Mouse (Mus musculus): ENCODE data around the gene Col4a2. TPM values are rescaled to one million over a fixed set of nuclear protein-coding genes. Genes with fewer than 3 reads are reported as not detected.

The Col4a2 gene
- polyA plus RNA-seq, 1 experiment from 2014 or later, result 126 TPM

- Histone ChIP-seq H3K27ac (peak overlapping the region; percentile 11; the same call in 1 of the 2 replicates), H3K4me3 (no peak overlapping the region), H3K4me1 (peaks cover 53% of the 10 kb centered on the region), H3K9me3 (no peaks in the 10 kb centered on the region), H3K9ac (no peak overlapping the region), H3K36me3 (no peaks in the 10 kb centered on the region), H3K27me3 (no peaks in the 10 kb centered on the region), H3K4me2 (no peak overlapping the region)
- ATAC-seq (ENCODE audit: borderline replicate concordance, extremely low read depth, low FRiP score, low TSS enrichment), result no peak
- WGBS, result 37% methylated on average over 5 of the region's 5 CpGs
Measured at GRCm38 (mm10) chr8:11327722-11328417, 15.3 kb downstream of the Col4a2 start.

DNA sequence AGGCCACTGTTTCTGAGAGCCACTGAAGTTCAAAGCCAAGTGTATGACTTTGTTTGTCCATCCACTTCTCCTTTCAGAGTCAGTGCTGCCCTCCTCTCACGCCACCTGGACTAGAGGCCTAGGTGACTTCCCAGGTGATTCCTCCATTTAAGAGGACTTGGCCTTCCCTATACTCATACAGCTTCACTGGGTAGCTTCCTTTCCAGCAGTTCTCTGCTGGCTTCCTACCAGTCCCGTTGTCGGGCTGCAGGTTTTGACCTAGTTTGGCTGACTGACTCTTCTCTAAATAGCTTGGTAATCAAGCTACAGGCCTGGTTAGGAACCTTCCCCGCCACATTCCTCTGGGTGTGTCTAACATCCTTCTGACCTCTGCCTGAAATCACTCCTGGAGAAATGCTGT lies 19.0 kb downstream of the Col4a2 start:
- H3K4me3 ChIP-seq, result no peak overlapping the region
- H3K4me1 ChIP-seq, result peaks cover 48% of the 10 kb centered on the region
- H3K9me3 ChIP-seq, result no peaks in the 10 kb centered on the region
- no peak overlapping the region for H3K9ac ChIP-seq
- no peaks in the 10 kb centered on the region for H3K36me3 ChIP-seq
- no peaks in the 10 kb centered on the region for H3K27me3 ChIP-seq
- 41% methylated on average over 4 of the region's 4 CpGs for WGBS
- H3K4me2 ChIP-seq, result no peak overlapping the region
- no peak for ATAC-seq (ENCODE audit: borderline replicate concordance, extremely low read depth, low FRiP score, low TSS enrichment)
- no peak overlapping the region for H3K27ac ChIP-seq

- peaks cover 41% of the 10 kb centered on the region for H3K4me1 ChIP-seq
- no peak overlapping the region for H3K27ac ChIP-seq
- no peaks in the 10 kb centered on the region for H3K27me3 ChIP-seq
Measured at GRCm38 (mm10) chr8:11333746-11334145, 21.1 kb downstream of the Col4a2 start.

DNA sequence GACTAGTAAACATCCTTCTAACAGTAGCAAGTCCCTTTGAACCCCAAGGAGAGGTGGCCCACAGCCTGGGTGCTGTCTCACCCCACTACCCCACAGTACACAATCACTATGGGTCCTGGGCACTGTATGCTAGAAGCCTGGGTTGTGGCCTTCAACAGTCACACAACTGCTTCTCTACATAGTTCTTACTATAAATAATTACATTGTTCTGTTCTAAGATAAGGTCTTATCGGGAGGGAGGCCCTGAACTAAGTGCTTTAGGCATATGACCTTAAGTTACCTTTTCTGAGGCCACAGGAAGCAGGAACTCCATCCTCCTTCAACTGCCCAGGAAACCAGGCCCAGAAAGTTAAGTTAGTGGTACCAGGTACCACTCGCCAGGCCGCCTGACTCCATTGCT lies 21.9 kb downstream of the Col4a2 start:
- Histone ChIP-seq H3K4me1 (peaks cover 42% of the 10 kb centered on the region), H3K27me3 (no peaks in the 10 kb centered on the region), H3K4me3 (no peak overlapping the region), H3K36me3 (no peaks in the 10 kb centered on the region), H3K27ac (peak overlapping the region; percentile 8; the same call in 1 of the 2 replicates), H3K9ac (no peak overlapping the region), H3K4me2 (no peak overlapping the region), H3K9me3 (no peaks in the 10 kb centered on the region)
- no peak for ATAC-seq (ENCODE audit: borderline replicate concordance, extremely low read depth, low FRiP score, low TSS enrichment)
- WGBS, result 48% methylated on average over 3 of the region's 3 CpGs

More at GRCm38 (mm10) chr8:11333746-11334145, 21.1 kb downstream of the Col4a2 start:
- Histone ChIP-seq H3K36me3 (no peaks in the 10 kb centered on the region), H3K9me3 (no peaks in the 10 kb centered on the region), H3K9ac (no peak overlapping the region), H3K4me3 (no peak overlapping the region), H3K4me2 (no peak overlapping the region)
- 60% methylated on average over 6 of the region's 6 CpGs for WGBS
- ATAC-seq (ENCODE audit: borderline replicate concordance, extremely low read depth, low FRiP score, low TSS enrichment), result no peak

DNA sequence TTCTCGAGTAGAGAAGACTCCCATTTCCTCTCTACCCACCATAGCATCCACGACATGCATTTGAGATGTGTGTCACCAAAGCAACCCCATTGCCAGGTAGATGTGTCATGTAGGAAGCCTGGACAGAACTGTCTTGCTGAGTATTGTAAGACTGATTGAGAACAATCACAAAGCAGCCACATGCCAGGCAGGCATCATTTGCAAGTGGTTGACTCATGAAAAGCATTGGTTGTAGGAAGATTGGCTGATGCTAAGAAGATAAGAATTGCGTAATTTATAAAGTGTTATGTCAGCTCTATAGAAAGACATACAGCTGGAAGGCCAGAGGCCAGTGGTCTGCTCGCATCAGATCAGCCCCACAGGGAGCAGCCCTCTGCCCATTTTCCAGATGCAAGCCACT lies 22.6 kb downstream of the Col4a2 start:
- WGBS, result 58% methylated on average over 4 of the region's 4 CpGs
- Histone ChIP-seq H3K9me3 (no peaks in the 10 kb centered on the region), H3K4me2 (no peak overlapping the region), H3K27me3 (no peaks in the 10 kb centered on the region), H3K27ac (no peak overlapping the region), H3K36me3 (no peaks in the 10 kb centered on the region), H3K9ac (no peak overlapping the region), H3K4me3 (no peak overlapping the region), H3K4me1 (peaks cover 50% of the 10 kb centered on the region)
- ATAC-seq (ENCODE audit: borderline replicate concordance, extremely low read depth, low FRiP score, low TSS enrichment), result no peak

- Histone ChIP-seq H3K9ac (no peak overlapping the region), H3K36me3 (no peaks in the 10 kb centered on the region), H3K27me3 (no peaks in the 10 kb centered on the region), H3K27ac (no peak overlapping the region), H3K4me1 (peaks cover 54% of the 10 kb centered on the region), H3K4me3 (no peak overlapping the region), H3K9me3 (no peaks in the 10 kb centered on the region), H3K4me2 (no peak overlapping the region)
- 87% methylated on average over 5 of the region's 5 CpGs for WGBS
- ATAC-seq (ENCODE audit: borderline replicate concordance, extremely low read depth, low FRiP score, low TSS enrichment), result no peak
Measured at GRCm38 (mm10) chr8:11336346-11336745, 23.7 kb downstream of the Col4a2 start.

GRCm38 (mm10) chr8:11337642-11338041 lies 25.0 kb downstream of the Col4a2 start:
- Histone ChIP-seq H3K36me3 (no peaks in the 10 kb centered on the region), H3K4me1 (peaks cover 54% of the 10 kb centered on the region), H3K9me3 (no peaks in the 10 kb centered on the region), H3K27ac (no peak overlapping the region), H3K9ac (no peak overlapping the region), H3K4me3 (no peak overlapping the region), H3K4me2 (no peak overlapping the region), H3K27me3 (no peaks in the 10 kb centered on the region)
- WGBS, result 85% methylated on average over 10 of the region's 10 CpGs
- ATAC-seq (ENCODE audit: borderline replicate concordance, extremely low read depth, low FRiP score, low TSS enrichment), result no peak

GRCm38 (mm10) chr8:11338507-11338906 lies 25.9 kb downstream of the Col4a2 start:
- no peak overlapping the region for H3K27ac ChIP-seq
- no peaks in the 10 kb centered on the region for H3K27me3 ChIP-seq
- ATAC-seq (ENCODE audit: borderline replicate concordance, extremely low read depth, low FRiP score, low TSS enrichment), result no peak
- H3K36me3 ChIP-seq, result no peaks in the 10 kb centered on the region
- H3K4me2 ChIP-seq, result no peak overlapping the region
- no peak overlapping the region for H3K4me3 ChIP-seq
- H3K9me3 ChIP-seq, result no peaks in the 10 kb centered on the region
- WGBS, result 83% methylated on average over 9 of the region's 9 CpGs
- H3K9ac ChIP-seq, result no peak overlapping the region
- H3K4me1 ChIP-seq, result peaks cover 53% of the 10 kb centered on the region

- WGBS, result 64% methylated on average over 12 of the region's 12 CpGs
- Histone ChIP-seq H3K4me2 (no peak overlapping the region), H3K4me1 (peaks cover 39% of the 10 kb centered on the region), H3K4me3 (no peak overlapping the region), H3K27ac (peak overlapping the region; percentile 20; the same call in 1 of the 2 replicates), H3K36me3 (no peaks in the 10 kb centered on the region), H3K9ac (no peak overlapping the region), H3K27me3 (no peaks in the 10 kb centered on the region), H3K9me3 (no peaks in the 10 kb centered on the region)
- 0 out of 2 replicates have a peak, but pooled peaks have one; percentile 65 for ATAC-seq (ENCODE audit: borderline replicate concordance, extremely low read depth, low FRiP score, low TSS enrichment)
Measured at GRCm38 (mm10) chr8:11340310-11341110, 27.9 kb downstream of the Col4a2 start.

GRCm38 (mm10) chr8:11341111-11341566 lies 28.5 kb downstream of the Col4a2 start:
- no peak overlapping the region for H3K4me3 ChIP-seq
- no peak overlapping the region for H3K4me2 ChIP-seq
- H3K9me3 ChIP-seq, result no peaks in the 10 kb centered on the region
- no peak overlapping the region for H3K9ac ChIP-seq
- no peaks in the 10 kb centered on the region for H3K27me3 ChIP-seq
- 44% methylated on average over 3 of the region's 3 CpGs for WGBS
- peaks cover 40% of the 10 kb centered on the region for H3K4me1 ChIP-seq
- no peaks in the 10 kb centered on the region for H3K36me3 ChIP-seq
- no peak for ATAC-seq (ENCODE audit: borderline replicate concordance, extremely low read depth, low FRiP score, low TSS enrichment)
- H3K27ac ChIP-seq, result peak overlapping the region; percentile 20; the same call in 1 of the 2 replicates

- Histone ChIP-seq H3K36me3 (no peaks in the 10 kb centered on the region), H3K27ac (no peak overlapping the region), H3K27me3 (no peaks in the 10 kb centered on the region), H3K4me2 (no peak overlapping the region), H3K4me1 (peaks cover 66% of the 10 kb centered on the region), H3K9ac (no peak overlapping the region), H3K9me3 (no peaks in the 10 kb centered on the region), H3K4me3 (no peak overlapping the region)
- ATAC-seq (ENCODE audit: borderline replicate concordance, extremely low read depth, low FRiP score, low TSS enrichment), result no peak
- WGBS, result 54% methylated on average over 9 of the region's 9 CpGs
Measured at GRCm38 (mm10) chr8:11344459-11344858, 31.9 kb downstream of the Col4a2 start.

DNA sequence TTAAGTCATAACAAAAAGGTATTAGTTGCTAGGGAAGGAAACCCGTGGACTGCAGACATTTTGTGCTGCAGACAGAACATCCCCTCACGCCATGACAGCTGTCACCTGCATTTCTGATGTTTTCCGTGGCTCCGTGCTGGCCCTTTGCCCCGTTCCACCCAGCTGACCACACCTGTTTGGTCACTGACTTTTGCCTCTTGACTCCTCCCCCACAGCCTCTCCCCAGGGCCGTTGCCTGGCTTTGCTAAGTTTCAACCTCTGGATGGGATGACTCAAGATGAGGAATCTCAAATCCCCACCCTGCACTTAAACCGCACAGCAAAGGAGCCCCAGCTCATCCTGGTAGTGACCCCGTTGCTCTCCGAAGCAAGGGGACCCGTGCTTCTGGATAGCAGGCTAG lies 33.6 kb downstream of the Col4a2 start:
- Histone ChIP-seq H3K4me2 (no peak overlapping the region), H3K9me3 (no peaks in the 10 kb centered on the region), H3K9ac (no peak overlapping the region), H3K4me1 (peaks cover 66% of the 10 kb centered on the region), H3K27ac (no peak overlapping the region), H3K27me3 (no peaks in the 10 kb centered on the region), H3K4me3 (no peak overlapping the region), H3K36me3 (no peaks in the 10 kb centered on the region)
- WGBS, result 78% methylated on average over 10 of the region's 10 CpGs
- no peak for ATAC-seq (ENCODE audit: borderline replicate concordance, extremely low read depth, low FRiP score, low TSS enrichment)

Data from lung, embryonic 15.5 days (tissue).